Mouse (Mus musculus) right cerebral cortex, adult 2 months (tissue): Measurements from ENCODE around the gene Suco.

ENCODE experiments used
- DNase-seq, 2 experiments: peaks; one replicate each; pipeline ENCODE4 v3.0.0; 2021 to 2022; ENCODE audit warnings: low spot score in 2 of 2

Suco gene

DNA sequence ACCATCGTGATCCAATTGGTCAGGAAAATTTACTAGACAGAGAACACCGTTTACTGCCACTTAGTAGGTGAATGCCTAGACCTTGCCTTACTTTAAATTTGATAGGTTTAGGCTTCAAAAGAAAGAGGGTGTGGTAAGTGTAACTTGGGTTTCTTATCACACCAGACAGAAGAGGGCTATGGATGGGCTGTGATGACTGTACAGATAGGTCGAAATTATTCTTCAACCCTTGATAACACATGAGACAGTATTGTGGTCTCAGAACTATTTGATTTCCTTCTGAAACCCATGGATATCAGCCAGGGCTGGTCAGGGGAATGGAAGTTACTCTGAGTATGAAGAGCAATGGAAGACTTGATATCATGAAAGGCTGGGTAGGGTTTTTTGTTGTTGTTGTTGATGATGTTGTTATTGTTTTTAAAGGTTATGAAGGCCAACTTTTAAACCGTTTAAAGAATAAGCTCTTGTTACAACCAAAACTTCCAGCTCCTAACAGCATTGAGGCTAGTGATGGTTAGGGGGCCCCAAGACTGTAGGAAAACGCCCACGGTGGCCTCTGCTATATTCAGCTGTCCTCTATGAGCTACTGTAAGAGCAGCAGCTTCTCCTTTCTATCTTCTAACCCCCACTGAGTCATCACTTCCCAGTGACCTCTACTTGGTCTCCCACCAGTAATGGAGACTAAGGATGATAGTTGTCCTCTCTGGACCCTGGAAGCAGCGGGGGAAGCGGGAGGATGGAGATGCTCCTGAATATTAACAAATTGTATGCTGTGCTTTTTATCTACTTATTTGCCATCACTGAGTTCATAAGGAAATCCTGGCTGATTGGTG is 84.4 kb downstream of the Suco start:
- no peak for DNase-seq

DNA sequence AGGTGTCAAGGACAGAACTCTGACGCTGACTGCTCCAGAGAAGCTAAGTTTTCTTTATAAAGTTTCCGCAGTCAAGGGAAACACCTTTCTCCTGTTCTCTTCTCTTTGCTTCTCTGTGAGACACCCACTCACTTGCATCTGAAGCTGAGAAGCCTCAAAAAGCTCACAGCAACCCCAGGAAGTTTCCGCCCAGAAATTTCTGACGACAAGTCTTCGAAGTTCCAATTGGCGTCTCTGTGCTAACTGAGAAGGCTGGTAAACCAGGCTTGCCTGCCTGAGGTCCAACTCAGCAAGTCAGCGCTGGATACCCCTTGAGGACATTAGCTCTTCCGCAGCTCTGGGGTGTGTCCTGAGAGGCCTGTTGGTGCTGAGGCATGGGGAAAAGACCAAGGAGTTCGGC is 88.1 kb downstream of the Suco start, which contains the start of gene Fasl:
Gene Fasl, minus strand, starts transcription at position 157 of the 400 bp plus-strand sequence.
- DNase-seq = no peak

DNA sequence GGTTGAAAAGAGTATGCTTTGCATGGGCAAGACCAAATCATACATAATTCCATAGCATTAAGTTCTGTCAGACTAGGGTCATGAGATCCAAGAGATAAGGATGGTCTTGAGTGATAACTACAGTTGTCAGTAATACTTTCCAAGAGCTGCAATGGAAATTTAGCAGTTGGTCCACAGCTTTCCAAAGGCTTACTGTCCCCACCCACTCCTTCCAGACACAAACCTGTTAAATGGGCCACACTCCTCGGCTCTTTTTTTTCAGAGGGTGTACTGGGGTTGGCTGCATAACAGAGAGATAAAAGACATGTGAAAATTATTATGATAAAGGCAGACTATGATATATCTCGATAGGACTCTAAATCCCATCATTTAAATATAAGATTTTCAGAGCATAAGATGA is 93.8 kb downstream of the Suco start:
- DNase-seq = no peak

DNA sequence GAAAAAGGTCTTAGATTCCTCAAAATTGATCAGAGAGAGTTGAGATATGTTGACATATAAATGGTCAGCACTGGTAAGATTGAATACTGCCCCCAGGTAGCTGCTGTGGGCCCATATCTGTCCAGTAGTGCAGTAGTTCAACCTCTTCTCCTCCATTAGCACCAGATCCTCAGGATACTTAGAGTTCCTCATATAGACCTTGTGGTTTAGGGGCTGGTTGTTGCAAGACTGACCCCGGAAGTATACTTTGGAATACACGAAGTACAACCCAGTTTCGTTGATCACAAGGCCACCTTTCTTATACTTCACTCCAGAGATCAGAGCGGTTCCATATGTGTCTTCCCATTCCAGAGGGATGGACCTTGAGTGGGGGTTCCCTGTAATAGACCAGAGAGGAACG is 94.9 kb downstream of the Suco start:
- no peak for DNase-seq

DNA sequence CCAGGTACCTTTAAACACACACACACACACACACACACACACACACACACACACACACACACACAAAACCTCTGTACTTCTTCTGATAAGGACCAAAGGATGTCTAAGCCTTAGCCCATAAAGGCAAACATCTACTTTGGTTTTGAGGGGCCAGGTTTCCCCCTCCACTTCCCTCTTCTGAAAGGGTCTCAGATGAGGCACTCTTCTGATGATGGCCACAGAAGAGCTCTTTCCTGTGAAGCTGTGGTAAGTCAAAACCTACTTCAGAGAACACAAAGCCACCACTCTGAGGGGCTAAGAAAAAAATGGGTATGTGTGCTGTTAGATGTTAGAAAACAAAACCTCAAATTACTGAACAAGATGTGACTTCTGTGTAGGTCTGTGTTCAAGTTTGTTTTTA is 97.4 kb downstream of the Suco start:
- no peak for DNase-seq

DNA sequence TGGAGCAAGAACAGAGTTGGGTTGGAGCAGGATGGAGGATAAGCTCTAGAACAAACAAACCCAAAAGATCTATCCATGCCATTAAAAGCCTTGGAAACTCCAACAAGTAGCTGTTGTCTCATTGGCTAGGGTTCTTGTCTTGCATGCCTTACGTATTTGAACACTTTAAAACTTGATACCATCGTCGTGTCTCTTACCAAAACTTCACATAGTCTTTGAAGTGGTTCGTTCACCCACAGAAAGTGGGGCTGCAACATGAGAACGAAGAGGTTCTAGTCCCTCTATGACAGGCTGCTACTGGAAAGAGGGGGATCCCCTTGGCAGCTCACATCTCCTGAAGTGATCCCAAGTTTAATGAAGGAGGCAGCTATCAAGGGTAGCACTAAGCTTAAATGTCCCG is 101.3 kb downstream of the Suco start:
- DNase-seq = no peak

DNA sequence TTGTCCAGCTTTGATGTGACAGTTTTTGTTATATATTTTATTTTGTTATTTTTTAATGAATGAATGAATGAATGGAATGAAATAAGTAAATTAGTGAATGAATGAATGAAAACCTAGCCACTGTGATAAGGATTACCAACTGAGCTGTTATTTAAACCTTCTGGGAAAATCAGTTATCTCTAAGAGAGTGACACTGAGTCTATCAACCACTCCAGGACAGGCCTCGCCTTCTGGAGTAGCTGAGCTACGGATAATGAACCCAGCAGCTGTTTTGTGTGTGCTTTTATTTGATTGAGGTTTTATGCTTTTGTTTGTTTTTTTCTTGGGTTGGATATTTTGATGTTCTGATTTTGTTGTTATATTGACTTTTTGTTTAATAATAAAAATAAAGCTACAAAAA is 105.2 kb downstream of the Suco start:
- DNase-seq = no peak

DNA sequence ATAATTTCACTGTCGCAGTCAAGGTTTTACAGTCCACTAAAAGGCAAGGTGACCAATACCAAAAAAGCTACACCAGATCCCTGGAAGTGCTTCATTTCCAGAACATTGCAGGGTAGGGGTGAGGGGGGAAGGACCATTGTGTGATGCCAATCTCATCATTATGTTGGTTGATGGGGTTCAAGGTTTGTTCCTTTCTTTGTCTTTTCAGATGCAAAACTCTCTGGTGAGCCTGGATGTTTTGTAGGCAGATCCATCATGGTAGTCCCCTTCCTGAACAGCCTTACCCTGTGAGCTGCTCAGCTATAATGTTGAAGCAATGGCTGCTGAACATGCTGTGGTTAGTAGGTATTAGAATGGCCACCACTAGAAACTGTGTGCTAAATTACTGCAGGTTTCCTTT is 107.2 kb downstream of the Suco start:
- no peak for DNase-seq

DNA sequence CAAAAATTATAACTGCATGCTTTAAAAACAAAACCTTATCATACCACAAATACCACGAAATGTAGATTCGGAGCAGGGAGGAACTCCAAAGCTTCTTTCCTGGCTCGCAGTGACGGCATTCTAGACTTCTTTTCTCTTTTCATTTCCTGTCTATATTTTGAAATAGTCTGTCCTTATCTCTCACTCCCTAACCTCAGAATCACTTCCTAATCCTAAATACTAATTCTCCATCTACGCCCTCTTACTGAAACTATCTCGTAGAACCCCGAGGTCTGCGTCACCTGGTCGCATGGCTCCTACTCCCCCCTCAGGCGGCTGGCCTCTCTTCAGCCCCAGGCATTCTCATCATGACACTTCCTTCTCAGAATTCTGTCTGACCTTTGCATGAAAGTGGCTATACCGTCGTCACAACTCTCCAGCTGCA is 109.4 kb downstream of the Suco start:
- DNase-seq = no peak

DNA sequence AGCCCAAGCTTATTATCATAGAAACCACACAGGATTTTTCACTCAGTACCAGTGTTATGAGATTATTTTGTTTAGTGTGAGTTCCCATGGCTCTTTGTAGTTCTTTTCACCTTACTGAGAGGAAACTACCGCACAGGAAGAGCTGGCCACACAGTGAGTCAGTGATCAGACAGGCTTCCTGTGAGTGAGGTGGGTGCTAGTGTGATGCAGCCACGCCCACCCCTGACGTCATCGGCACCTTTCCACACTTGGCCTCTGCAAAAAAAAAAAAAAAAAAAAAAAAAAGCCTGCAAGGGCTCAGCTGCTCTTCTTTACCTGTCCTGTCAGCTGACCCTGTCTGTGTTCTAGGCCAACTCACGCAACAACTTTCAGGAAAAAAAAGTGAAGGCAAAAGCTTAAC is 109.8 kb downstream of the Suco start:
- no peak for DNase-seq
